Mouse (Mus musculus) cortical plate, adult 2 months (tissue): ENCODE measurements around the gene Gm28374.

Experiments used
- CTCF ChIP-seq: fragments of 200-500 bp; IDR thresholded peaks from 2 replicates; pipeline ENCODE4 v1.5.1; 2011; ENCODE audit warnings: mild to moderate bottlenecking, control low read depth, low read length; ENCODE audit not compliant: insufficient read depth; ENCODE audit errors: extremely low read depth
- POLR2A ChIP-seq: fragments of 200-500 bp; IDR thresholded peaks from 2 replicates; pipeline ENCODE4 v1.6.1; 2011; ENCODE audit warnings: mild to moderate bottlenecking, low read length, control low read depth; ENCODE audit not compliant: insufficient read depth; ENCODE audit errors: extremely low read depth

- TF ChIP-seq POLR2A (no peak), CTCF (no peak)
Measured at GRCm38 (mm10) chr19:6040002-6040401, 42.1 kb downstream of the Gm28374 start.
